Mouse (Mus musculus) myocyte (in vitro differentiated cells): Measurements from ENCODE around the gene Pax4. TPM values are rescaled to one million over a fixed set of nuclear protein-coding genes. Genes with fewer than 3 reads are reported as not detected.

Source experiments
- H3K27me3 ChIP-seq: one replicate; pipeline ENCODE4 v1.6.1; 2011; ENCODE audit not compliant: control insufficient read depth, insufficient read depth, insufficient read length
- H3K36me3 ChIP-seq: one replicate; pipeline ENCODE4 v1.6.1; 2011; ENCODE audit not compliant: control insufficient read depth, insufficient read depth
- H3K4me2 ChIP-seq: one replicate; pipeline ENCODE4 v1.6.1; 2011; ENCODE audit warnings: low read depth, control low read depth
- H3K4me3 ChIP-seq: one replicate; pipeline ENCODE4 v1.5.1; 2011; ENCODE audit warnings: mild to moderate bottlenecking, control low read depth, moderate library complexity
- H3K79me2 ChIP-seq: one replicate; pipeline ENCODE4 v1.6.1; 2011; ENCODE audit not compliant: control insufficient read depth, insufficient read depth
- H3ac ChIP-seq: one replicate; pipeline ENCODE4 v1.6.1; 2011; ENCODE audit not compliant: control insufficient read depth, insufficient read length
- CEBPB ChIP-seq: IDR thresholded peaks from 2 replicates; pipeline ENCODE4 v1.6.1; 2011; ENCODE audit warnings: mild to moderate bottlenecking, moderate library complexity; ENCODE audit not compliant: poor library complexity, insufficient read depth, severe bottlenecking
- E2F4 ChIP-seq: IDR thresholded peaks from one replicate; pipeline ENCODE4 v1.6.1; 2011; ENCODE audit warnings: mild to moderate bottlenecking, control low read depth, moderate library complexity; ENCODE audit not compliant: insufficient read depth
- MAX ChIP-seq: IDR thresholded peaks from one replicate; pipeline ENCODE4 v1.6.1; 2011; ENCODE audit warnings: low read depth, mild to moderate bottlenecking, control low read depth
- MYOD1 ChIP-seq, 3 experiments: IDR thresholded peaks; one replicate each; pipeline ENCODE4 v1.6.1; 2011; ENCODE audit warnings: control low read depth in 2 of 3, low read depth in 2 of 3, mild to moderate bottlenecking in 2 of 3, moderate library complexity in 1 of 3; ENCODE audit not compliant: insufficient read length in 2 of 3, control insufficient read depth in 1 of 3
- MYOG ChIP-seq, 3 experiments: IDR thresholded peaks; one replicate each; pipeline ENCODE4 v1.6.1; 2011; ENCODE audit warnings: control low read depth in 2 of 3, low read depth in 2 of 3, mild to moderate bottlenecking in 2 of 3; ENCODE audit not compliant: insufficient read length in 2 of 3, control insufficient read depth in 1 of 3, insufficient read depth in 1 of 3
- POLR2A ChIP-seq: IDR thresholded peaks from one replicate; pipeline ENCODE4 v1.6.1; 2011; ENCODE audit warnings: low read depth, mild to moderate bottlenecking, control low read depth, moderate library complexity; ENCODE audit not compliant: insufficient read length
- POLR2AphosphoS2 ChIP-seq: IDR thresholded peaks from one replicate; pipeline ENCODE4 v1.6.1; 2011; ENCODE audit warnings: low read depth, control low read depth; ENCODE audit not compliant: insufficient read length
- REST ChIP-seq: IDR thresholded peaks from one replicate; pipeline ENCODE4 v1.6.1; 2011; ENCODE audit warnings: mild to moderate bottlenecking, control low read depth, moderate library complexity; ENCODE audit not compliant: insufficient read depth, insufficient read length
- SRF ChIP-seq: IDR thresholded peaks from one replicate; pipeline ENCODE4 v1.6.1; 2011; ENCODE audit warnings: low read depth; ENCODE audit not compliant: control insufficient read depth, insufficient read length
- TCF12 ChIP-seq: IDR thresholded peaks from one replicate; pipeline ENCODE4 v1.6.1; 2011; ENCODE audit warnings: mild to moderate bottlenecking, control low read depth; ENCODE audit not compliant: poor library complexity, insufficient read depth, severe bottlenecking
- TCF3 ChIP-seq: IDR thresholded peaks from one replicate; pipeline ENCODE4 v1.6.1; 2011; ENCODE audit warnings: low read depth, control low read depth; ENCODE audit not compliant: insufficient read length
- USF1 ChIP-seq: IDR thresholded peaks from one replicate; pipeline ENCODE4 v1.6.1; 2011; ENCODE audit warnings: low read depth, mild to moderate bottlenecking, control low read depth, moderate library complexity
- polyA plus RNA-seq: library from polyadenylated mRNA; unstranded; fragments of >200 nt; fragmentation: generic; extraction: Trizol; gene quantifications from one replicate; pipeline ENCODE4 v1.2.1, GENCODE M21; 2012; ENCODE audit warnings: missing spikeins

Pax4 gene
- polyA plus RNA-seq, 1 experiment = not detected

- TF ChIP-seq POLR2AphosphoS2 = no peak
- no peak for TF ChIP-seq POLR2A
- no peak for TF ChIP-seq E2F4
- TF ChIP-seq MAX = no peak
- TF ChIP-seq MYOG (IDR thresholded peaks at IDR 0.05; ENCODE audit: control insufficient read depth in 1 of 3, insufficient read depth in 1 of 3, insufficient read length in 2 of 3, low read depth in 2 of 3) = no peak
- TF ChIP-seq CEBPB = no peak
- no peak for TF ChIP-seq MYOD1 (IDR thresholded peaks at IDR 0.05; ENCODE audit: control insufficient read depth in 1 of 3, insufficient read length in 2 of 3, low read depth in 2 of 3)
- no peak for TF ChIP-seq SRF
- TF ChIP-seq REST = no peak
- TF ChIP-seq TCF12 = no peak
- no peak for TF ChIP-seq USF1
- TF ChIP-seq TCF3 = no peak
- Histone ChIP-seq H3K4me3 (no peak within 1 kb of the TSS), H3K79me2 (peaks cover 9% of the 10 kb centered on the region), H3ac (no peak within 1 kb of the TSS), H3K36me3 (no peaks in the 10 kb centered on the region), H3K27me3 (no peaks in the 10 kb centered on the region), H3K4me2 (no peak within 1 kb of the TSS)
Observed at GRCm38 (mm10) chr6:28428290-28428689, 20.9 kb downstream of the Pax4 start, which contains the start of gene Gcc1. Gcc1 (minus strand) TSS chr6:28428390.

DNA sequence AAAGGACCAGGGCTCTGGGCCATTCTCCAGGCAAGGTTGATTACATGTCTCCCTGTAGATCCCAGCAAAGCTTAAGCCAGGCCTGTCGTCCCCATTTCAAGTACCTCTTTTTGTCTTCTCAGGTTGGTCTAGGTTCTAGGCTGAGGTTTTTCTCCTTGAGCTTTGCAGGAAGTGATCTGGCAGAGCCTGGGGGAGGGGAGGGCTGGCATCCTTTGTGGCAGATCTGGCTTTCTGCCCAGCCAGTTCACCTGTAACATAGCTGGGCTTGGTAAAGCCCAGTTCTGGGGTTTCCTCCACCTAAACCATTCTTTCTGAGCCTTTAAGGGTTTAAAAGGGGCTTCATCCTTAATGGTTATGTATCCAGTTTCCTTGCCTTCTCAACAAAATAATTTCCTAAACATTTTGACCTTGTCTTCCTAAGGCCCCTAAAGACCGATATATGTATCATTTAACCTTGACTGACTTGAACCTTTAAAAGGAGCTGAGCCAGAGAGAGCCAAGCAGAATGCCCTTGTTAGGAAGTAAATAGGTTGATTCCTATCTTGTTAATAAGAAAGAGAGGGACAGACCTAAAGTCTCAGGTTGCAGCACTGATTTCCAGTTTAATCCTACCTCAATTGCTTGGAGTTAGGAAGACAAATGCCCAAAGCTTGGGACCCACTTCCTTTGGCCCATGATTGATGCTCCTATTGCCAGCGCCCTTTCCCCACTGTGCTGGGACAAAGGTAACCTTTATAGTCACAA, 21.9 kb downstream of the Pax4 start, which contains the start of gene Fscn3:
Gene Fscn3, plus strand, starts transcription at position 694 of the 744 bp plus-strand sequence.
- Histone ChIP-seq H3ac (no peak within 1 kb of the TSS), H3K4me3 (no peak within 1 kb of the TSS), H3K36me3 (no peaks in the 10 kb centered on the region), H3K27me3 (no peaks in the 10 kb centered on the region), H3K4me2 (no peak within 1 kb of the TSS), H3K79me2 (peaks cover 9% of the 10 kb centered on the region)
- TF ChIP-seq MYOG (IDR thresholded peaks at IDR 0.05; ENCODE audit: control insufficient read depth in 1 of 3, insufficient read depth in 1 of 3, insufficient read length in 2 of 3, low read depth in 2 of 3) (no peak), SRF (no peak), CEBPB (no peak), POLR2AphosphoS2 (no peak)

GRCm38 (mm10) chr6:28425019-28425418, 24.1 kb downstream of the Pax4 start:
- no peaks in the 10 kb centered on the region for H3K36me3 ChIP-seq
- peak overlapping the region; percentile 72 for H3K4me2 ChIP-seq
- peak overlapping the region; percentile 82 for H3K4me3 ChIP-seq
- H3K79me2 ChIP-seq = peaks cover 20% of the 10 kb centered on the region
- H3ac ChIP-seq = no peak overlapping the region
- no peak for TF ChIP-seq E2F4
- TF ChIP-seq TCF3 = no peak
- no peak for TF ChIP-seq CEBPB
- TF ChIP-seq POLR2A = no peak
- TF ChIP-seq MAX = no peak
- no peak for TF ChIP-seq USF1
- TF ChIP-seq SRF = no peak
- no peak for TF ChIP-seq TCF12
- H3K27me3 ChIP-seq = no peaks in the 10 kb centered on the region

GRCm38 (mm10) chr6:28423767-28424695, 25.1 kb downstream of the Pax4 start:
- TF ChIP-seq POLR2A (peak; percentile 18), MAX (no peak), MYOG (IDR thresholded peaks at IDR 0.05; ENCODE audit: control insufficient read depth in 1 of 3, insufficient read depth in 1 of 3, insufficient read length in 2 of 3, low read depth in 2 of 3) (peak in 1 of 3 experiments; percentile 25), POLR2AphosphoS2 (peak; percentile 16), REST (no peak), MYOD1 (IDR thresholded peaks at IDR 0.05; ENCODE audit: control insufficient read depth in 1 of 3, insufficient read length in 2 of 3, low read depth in 2 of 3) (peak in 1 of 3 experiments; percentile 1)

GRCm38 (mm10) chr6:28423313-28423712, 25.8 kb downstream of the Pax4 start, which contains the start of gene Arf5:
Arf5 (plus strand) TSS chr6:28423560.
- Histone ChIP-seq H3K79me2 (peaks cover 29% of the 10 kb centered on the region), H3K4me3 (peak within 1 kb of the TSS; percentile 82), H3K4me2 (peak within 1 kb of the TSS; percentile 89), H3K27me3 (no peaks in the 10 kb centered on the region), H3K36me3 (no peaks in the 10 kb centered on the region), H3ac (peak within 1 kb of the TSS; percentile 55)
- TF ChIP-seq POLR2A (peak; percentile 57), MYOG (IDR thresholded peaks at IDR 0.05; ENCODE audit: control insufficient read depth in 1 of 3, insufficient read depth in 1 of 3, insufficient read length in 2 of 3, low read depth in 2 of 3) (no peak), POLR2AphosphoS2 (peak; percentile 71), TCF3 (no peak), E2F4 (no peak)

More at GRCm38 (mm10) chr6:28423767-28424695, 25.1 kb downstream of the Pax4 start:
- Histone ChIP-seq H3K79me2 (peaks cover 29% of the 10 kb centered on the region), H3K4me3 (peak overlapping the region; percentile 82), H3ac (peak overlapping the region; percentile 55), H3K4me2 (peak overlapping the region; percentile 72), H3K36me3 (no peaks in the 10 kb centered on the region), H3K27me3 (no peaks in the 10 kb centered on the region)
